Mouse (Mus musculus): ENCODE measurements at regions not wholly inside any gene's neighbourhood (a gene's known extent, or its start where the extent isn't known, plus 50 kb on each side); places are given as distances from the start of the nearest gene placed in this dataset.
A peak's percentile ranks its signal among the peaks of the same experiment; 100 is the strongest.

DNA sequence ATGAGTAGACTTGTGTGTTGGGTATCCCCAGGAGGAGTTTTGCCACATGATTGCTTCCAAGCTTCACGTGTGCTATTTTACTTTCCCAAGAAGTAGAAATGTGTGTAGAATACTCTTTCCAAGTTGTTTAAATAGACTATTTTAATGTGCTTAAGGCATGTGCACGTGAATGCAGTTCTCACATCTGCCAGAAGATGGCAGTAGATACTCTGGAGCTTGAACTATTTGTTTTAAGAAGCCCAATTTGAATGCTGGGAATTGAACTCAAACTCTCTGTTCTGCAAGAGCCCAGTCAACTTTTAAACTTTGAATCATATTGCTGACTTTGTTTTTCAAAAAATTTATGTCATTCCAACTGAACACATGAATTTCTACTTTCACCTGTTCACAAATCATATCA lies 431.3 kb upstream of the Reg3g start:
- DNase-seq: peak; percentile 60

DNA sequence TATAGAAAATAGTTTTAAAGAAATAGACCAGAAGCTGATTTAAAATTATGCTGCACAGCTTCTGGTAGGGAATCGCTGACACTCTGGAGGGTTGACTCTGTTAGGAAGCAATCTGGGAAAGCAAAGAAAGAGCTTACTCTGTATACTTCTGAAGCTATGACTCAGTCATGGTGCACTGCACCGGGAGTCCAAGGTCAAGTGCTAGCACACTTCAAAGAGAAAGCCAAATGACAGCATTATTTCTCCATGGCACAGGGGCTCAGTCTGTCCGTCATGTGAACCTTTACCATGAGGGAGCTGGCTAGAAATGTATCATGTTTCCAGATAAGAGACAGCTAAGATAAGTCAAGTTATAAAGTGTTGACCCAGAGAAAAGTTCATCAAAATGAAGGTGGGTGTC lies 424.1 kb upstream of the Reg3g start:
- no peak for DNase-seq

DNA sequence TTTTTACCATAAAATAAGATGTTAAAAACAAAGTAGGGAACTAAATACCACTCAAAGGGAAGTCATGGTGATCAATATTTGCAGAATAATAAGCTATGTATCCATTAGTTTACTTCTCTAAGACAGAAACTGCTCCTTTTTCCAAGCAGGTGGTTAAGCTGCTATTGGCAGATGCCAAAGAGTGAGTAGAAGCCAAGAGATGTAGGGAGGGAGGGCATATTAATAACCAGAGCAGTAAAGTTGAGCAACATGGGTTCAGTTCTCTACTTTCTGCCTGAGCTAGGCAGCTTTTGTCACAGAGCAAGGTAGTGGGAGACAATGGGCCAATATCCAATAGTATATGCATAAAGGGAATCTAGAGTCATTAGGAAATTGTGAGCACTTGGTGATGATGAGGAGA lies 394.4 kb upstream of the Reg3g start:
- no peak for DNase-seq

DNA sequence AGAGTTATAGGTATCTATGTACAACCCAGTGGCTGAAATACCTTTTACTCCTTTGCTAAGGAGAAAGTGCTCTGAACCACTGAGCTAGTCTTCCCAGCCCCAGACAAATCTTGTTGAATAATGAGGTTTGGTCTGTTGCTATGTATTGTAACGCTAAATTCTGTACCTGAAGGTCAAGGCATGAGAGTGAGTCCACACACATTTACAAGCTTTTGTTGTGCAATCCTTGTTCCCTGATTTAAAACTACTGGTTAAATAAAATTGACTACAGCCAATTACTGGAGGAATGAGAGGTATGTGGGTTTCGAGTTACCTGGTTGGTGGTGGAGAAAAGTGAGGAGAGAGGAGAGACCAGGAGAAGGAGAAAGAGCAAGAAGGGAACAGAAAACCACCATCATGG lies 372.6 kb upstream of the Reg3g start:
- no peak for DNase-seq

DNA sequence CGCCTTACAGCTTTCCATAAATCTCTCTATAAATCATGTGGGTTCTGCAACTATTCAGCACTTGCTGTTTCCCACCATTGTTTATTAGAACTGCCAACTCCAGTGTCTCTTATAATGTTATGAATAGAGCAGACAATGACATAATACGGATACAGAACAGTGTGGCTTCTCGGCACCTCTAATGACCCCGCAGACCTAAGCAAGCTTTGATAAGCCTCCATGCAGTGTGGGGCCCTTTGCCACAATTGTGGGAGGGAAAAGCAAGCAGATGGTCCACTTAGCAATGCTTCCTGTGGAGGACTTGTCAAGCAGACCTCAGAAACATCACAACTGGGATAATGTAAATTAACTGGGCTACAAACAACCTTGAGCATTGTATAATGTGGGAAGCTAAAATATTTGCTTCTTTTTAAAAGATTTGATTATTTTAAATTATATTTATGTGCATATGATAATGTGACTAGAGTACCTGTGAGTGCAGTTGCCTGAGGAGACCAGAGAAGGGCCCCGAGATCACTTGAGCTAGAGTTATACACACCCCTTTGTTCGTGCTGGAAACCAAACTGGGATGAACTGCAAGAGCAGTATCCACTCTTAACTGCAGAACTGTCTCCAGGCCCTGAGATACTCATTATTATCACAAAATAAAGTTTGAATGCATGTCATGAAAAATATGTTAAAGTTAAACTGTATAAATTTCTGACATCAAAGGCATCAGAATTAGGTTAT lies 357.4 kb upstream of the Reg3g start:
- peak; percentile 21 for DNase-seq

DNA sequence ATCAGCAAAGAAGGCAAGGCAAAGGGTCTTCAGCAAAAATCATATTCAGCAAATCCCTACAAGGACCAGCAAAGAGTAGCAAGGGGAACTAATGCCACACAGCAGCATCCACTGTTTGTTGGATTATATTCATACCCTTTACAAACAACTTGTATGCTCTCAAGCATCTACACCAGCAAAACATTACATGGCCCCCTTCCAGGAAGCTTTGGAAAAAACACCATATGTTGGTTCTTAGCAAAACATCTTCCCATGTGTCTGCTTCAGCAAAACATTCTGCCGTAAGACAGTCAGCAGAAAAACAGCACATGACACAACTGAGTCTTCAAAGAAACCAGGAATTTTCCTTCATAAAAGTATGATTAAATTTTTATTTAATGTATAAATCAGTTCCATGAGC lies 352.6 kb upstream of the Reg3g start:
- DNase-seq: no peak

DNA sequence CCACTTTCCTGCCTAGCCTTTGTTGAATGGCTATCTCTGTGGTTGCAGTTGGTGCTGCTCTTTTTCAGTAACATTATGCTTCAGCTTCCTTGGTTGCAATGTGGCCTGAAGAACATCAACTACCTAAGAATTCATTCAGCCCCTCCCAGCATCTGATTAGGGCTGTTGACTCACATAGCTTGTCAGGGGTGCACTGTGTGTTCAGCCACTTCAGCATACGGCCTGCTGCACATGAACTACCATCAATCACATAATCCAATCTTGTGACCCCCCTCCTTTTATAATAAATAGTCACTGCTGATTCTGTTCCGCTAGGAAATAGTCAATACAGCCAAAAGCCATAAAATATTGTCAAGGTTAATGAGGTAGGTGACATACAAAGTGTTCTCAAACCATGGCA lies 328.3 kb upstream of the Reg3g start:
- no peak for DNase-seq

DNA sequence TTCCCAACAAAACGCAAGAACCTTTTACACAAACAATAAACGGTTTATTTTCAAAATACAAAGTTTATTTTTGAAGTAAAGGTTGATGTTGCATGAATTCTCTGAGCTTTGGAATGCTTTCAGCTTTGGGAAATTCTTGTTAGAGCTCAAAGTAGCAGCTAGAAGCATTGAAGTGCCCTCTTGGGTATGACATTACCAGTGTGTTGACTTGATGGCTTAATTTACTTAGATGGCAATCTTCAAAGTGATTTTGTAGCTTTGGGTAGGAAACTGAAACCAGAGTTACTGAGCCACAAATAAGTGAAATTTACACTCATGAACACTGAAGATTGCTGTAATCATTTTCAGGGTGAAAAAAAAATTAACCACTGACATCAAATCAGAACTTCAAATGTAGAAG lies 320.3 kb upstream of the Reg3g start:
- DNase-seq: no peak

DNA sequence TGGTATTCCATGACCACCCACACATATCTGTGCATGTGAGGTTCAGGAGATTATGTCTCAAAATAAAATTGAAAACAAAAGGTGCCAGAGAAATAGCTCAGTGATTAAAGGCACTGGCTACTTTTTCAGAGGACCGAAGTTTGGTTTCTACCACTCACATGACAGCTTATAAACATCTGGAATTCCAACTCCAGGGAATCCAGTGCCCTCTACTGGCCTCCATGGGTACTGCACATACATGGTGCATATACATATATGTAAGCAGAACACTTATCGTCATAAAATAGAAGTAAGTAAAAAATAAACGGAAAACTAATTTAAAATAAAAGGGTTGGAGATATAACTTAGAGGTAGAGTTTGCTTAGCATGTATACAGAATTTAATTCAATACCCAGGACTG lies 288.9 kb upstream of the Reg3g start:
- DNase-seq: no peak

Data from embryo, embryonic 11 days (tissue).